Mouse (Mus musculus): ENCODE data around the gene Strada.

DNA sequence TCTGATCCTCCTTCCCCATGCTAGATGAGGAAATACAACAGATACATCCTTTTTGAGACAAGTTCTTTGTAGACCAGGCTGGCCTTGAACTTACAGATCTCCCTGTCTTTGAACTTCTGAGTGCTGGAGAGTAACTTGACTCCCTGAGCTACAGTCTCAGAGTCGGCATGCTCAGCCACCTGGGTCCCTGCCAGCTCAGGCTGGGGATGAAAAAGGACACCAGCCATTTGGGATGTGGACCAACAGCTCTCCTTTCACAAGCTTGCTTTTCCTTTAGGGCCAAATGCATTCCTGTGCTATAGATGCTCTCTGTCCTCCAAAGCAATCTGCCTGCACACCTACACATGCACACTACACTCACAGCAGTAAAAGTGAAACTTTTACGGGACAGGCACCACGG is 26.9 kb downstream of the Strada start:
- no peak for TF ChIP-seq CTCF (IDR thresholded peaks at IDR 0.05; ENCODE audit: borderline replicate concordance, insufficient read depth, low read length)
- no peak for TF ChIP-seq POLR2A (IDR thresholded peaks at IDR 0.05; ENCODE audit: low read depth, low read length)
